Mouse (Mus musculus) MEL-GATA-1-ER (cell line): ENCODE data around the gene Kcnip4.

Source experiments
- DNase-seq: peaks from one replicate; pipeline ENCODE4 v3.0.0-alpha.2; 2012; ENCODE audit warnings: low read depth; ENCODE audit errors: extremely low read depth

The Kcnip4 gene

GRCm38 (mm10) chr5:48890216-48890615 is 634.5 kb downstream of the Kcnip4 start:
- no peak for DNase-seq

DNA sequence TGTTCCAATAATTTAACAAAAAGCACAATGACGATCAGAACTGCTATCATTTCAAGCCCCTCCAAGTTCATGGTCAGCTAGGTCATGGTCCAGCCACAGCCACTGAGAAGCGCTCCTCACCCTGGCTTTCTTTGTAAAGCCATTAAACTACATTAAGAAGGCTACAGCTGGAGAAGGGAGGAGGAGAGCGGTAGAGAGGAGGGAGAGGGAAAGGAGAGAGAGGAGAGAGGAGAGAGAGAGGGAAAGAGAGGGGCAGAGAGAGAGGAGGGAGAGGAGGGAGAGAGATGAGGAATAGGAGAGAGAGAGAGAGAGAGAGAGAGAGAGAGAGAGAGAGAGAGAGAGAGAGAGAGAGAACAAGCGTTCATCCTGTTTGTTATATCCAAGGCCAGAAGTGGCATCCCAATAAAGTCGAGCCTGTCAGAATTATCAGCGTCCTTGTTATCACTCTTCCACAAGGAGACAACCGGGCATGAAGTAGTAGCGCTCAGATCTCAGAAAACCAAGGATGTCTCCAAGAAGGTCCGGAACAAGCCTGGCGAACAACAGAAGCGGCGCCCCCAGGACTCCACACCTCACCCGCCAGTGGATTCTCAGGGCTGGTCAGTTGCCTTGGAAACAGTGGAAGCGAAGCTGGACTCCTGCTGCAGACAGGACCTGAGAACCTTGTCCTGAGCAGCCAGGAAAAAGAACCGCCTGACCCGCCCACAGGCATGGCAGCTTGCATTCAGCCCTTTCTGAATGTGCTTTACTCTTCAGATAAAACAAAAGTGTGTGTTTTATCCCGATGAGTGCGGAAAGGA is 635.1 kb downstream of the Kcnip4 start:
- no peak for DNase-seq

GRCm38 (mm10) chr5:48878081-48878480 is 646.6 kb downstream of the Kcnip4 start:
- DNase-seq, result no peak

GRCm38 (mm10) chr5:48864268-48864967 is 660.3 kb downstream of the Kcnip4 start:
- DNase-seq, result no peak

- no peak for DNase-seq
These were observed 683.7 kb downstream of the Kcnip4 start for GRCm38 (mm10) chr5:48840971-48841370.

GRCm38 (mm10) chr5:48795526-48795925 is 729.2 kb downstream of the Kcnip4 start:
- DNase-seq, result no peak

DNA sequence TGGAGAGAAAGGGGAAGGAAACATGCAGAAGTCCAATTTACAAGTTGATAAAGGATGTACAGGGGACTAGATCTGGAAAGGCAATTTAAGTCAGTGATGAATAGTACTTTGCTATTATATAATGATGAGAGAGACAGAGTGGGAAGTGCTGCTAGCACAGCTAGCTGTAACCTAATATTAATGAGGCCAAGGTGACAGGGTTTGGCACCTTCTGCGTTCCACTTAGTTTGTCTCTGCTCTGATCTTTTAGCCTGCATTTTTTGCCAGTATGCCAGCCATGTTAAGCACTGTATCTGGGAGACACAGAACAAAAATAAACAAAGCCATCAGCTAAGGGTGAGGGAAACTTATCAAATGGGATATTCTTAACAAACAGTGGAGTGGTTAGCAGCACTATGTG is 745.3 kb downstream of the Kcnip4 start:
- DNase-seq, result no peak

DNA sequence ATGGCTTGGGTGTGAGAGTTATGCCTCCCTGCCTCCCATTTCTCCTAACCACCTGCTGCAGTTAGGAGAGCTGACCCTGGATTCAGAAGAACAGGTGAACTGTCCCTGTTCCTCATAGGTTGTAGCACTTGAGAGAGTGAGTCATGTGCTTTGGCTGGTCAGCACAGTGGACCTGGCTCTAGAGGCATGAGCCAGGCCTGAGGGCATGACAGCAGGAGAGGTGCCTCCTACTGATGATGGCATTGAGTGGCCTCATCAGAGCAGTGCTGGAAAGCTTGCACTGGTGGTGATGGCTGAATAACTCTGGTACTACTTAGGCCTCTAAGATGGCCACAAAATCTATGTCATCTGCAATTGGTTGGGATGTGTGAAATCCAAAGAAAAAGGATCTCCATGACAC is 776.1 kb downstream of the Kcnip4 start:
- no peak for DNase-seq

- no peak for DNase-seq
These were observed 787.1 kb downstream of the Kcnip4 start for GRCm38 (mm10) chr5:48737640-48738039.

GRCm38 (mm10) chr5:48718166-48718565 is 806.5 kb downstream of the Kcnip4 start:
- DNase-seq, result no peak

DNA sequence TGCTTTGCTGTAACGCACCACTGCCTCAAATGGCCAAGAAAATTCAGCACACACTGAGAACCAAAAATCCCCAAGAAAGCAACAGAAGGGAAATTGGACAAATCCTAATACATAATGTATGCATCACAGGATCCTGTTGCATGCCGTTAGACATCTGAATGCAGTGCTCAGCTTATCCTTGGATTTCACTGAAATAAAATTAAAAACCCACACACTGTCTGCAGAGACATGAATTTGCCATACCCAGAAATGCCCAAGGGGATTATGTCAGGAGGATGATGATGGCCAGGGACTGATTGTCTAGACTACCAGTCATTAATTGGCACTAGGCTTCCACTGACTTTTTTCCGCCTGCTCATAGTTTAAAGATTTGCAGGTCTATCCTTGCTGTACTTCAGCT is 818.7 kb downstream of the Kcnip4 start:
- DNase-seq, result no peak

DNA sequence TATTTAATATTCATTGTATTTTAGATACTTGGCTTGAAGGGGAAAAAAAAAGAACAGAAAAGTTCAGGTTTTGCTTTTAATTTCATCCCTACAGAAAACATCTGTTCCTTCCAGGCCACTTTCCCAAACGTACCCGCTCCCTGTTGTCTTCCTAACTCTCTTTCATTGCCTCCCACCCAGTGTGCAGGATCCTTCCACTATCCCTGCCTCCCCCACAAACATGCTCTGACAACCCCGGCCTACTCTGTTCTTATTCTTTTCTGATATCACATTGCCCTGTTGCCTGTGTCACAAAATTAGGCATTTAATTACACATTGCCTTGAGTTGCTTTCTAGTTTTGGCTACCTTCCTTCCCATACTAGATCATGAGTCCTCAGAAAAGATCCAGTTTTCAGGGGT is 837.6 kb downstream of the Kcnip4 start:
- DNase-seq, result no peak

DNA sequence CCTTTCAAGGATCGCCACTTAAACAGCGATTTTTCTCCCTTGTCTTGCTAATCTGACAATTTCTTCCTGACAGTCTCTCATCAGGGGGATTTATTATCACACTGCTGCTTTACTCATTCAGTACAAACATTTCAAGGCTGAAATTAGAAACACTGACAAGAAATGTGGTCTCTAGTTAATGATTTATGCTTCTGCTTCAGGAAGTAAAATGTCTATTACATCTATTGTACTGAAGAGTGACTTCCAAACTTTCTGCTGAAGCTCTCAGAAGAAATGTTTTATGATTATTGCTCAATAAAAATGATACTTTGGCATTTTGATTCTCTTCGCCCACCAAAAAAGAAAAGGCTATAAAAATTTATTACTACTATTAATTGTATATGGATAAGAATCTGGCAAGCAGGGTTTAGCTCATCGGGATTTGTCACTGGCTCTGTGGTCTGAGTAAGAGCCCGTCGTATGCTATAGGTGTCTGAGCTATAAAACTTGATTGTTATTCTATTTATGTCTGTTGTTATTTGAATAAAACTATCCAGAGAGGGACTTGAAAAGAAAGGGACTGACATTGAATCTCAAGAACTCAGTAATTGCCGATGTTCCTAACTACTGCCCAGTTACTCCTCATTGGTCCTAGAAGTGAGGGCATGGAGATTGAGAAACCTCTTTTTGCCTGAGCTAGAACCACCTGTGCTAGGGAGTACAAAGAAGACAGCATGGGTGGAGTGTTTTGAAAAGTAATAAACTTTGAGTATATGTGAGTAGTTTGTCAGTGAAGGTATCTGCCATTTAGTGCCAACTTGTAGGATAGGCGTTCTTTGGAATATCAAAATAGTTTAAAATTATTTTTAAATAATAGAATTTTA is 844.7 kb downstream of the Kcnip4 start:
- DNase-seq, result no peak

DNA sequence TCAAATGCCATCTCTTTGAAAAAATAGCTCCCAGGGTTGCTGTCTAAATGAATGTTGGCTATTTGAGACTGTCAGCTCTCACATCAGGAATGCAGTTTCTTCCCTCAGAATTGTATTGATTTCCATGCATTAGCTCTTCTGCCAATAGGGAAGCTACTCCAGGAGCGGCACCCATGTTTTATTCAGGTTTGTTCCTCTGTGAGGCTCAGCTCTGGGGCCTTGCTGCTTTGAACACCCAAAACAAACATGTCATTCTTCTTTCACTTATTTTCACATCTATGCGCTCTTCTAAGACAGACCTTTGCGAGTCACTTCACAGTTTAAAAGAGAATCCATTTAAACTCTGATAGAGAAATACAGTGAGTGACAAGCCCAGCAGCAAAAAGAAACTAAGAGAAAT is 862.2 kb downstream of the Kcnip4 start:
- no peak for DNase-seq

GRCm38 (mm10) chr5:48659975-48660374 is 864.7 kb downstream of the Kcnip4 start:
- DNase-seq, result no peak

DNA sequence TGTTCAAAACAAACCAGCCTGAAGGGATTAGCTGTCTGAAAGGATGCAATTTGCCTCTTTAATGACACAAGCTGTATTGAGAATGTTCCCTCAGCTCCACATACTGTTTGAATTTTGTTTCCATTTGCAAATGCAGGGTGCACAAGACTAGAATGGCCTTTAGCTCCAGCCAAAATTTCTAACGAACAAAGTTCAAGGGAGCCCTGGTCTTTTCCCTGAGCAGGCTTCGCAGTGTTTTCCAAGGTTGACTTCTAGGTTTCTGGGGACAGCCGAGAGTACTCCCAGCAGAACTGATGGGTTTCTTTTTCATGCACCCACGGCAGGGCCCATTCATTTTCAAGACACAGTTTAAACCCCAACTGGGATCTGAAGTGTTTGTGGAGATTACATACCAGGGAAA is 874.2 kb downstream of the Kcnip4 start:
- no peak for DNase-seq

DNA sequence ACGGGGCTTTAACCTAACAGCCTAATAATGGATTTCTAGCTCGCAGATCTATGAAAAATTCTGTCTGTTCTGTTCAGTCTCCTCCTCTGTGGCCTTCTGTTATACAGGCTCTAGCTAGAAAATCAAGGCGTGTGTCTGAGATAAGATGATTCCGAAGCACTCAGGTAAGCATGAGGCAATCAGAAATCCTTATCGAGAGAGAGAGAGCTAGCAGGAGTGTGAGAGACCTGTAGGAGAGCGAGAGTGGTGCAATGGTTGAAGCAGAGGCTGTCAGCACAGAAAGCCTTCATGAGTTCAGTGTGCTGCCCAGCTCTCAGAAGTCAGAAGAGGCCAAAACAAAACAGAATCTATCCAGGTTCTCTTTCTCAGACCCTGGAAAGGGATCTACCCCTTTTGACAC is 888.0 kb downstream of the Kcnip4 start:
- no peak for DNase-seq

GRCm38 (mm10) chr5:48633631-48634030 is 891.1 kb downstream of the Kcnip4 start:
- DNase-seq, result no peak

DNA sequence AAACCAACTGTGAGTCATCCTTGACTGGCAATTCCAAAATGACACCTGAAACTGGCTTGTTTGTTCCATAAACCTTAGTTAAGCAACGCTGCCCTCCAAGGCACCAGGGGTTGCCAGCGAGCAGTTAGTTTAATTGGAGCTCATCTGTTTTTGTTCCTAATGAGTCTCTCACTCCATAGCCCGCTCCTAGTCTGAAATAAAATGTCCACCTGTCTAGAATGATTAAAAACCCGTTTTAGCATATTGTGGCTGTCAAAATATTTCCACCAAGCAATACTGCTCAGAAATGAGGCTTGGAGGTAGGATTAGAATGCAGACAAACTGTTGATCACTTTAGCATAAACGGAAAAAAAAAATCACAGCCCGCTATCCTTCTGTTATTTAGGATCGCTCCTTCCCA is 901.3 kb downstream of the Kcnip4 start:
- DNase-seq, result no peak

DNA sequence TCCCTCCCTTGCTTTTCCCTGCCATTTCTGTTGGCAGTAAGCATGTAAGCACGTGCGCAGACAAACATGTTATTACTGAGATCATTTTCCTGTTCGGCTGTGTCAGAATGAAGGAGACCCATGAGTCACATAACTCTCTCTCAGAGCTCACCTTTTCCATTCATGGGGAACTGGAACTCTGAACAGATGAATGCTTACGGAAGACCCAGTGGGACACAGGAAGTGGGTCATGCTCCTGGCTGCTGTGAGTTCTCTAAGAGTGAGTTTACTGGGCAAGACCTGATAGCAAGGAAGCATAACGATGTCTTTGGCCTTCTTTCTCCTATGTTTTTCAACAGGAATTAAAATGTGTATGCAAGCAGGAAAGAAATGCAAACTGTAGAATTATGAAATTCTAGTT is 917.8 kb downstream of the Kcnip4 start:
- no peak for DNase-seq

DNA sequence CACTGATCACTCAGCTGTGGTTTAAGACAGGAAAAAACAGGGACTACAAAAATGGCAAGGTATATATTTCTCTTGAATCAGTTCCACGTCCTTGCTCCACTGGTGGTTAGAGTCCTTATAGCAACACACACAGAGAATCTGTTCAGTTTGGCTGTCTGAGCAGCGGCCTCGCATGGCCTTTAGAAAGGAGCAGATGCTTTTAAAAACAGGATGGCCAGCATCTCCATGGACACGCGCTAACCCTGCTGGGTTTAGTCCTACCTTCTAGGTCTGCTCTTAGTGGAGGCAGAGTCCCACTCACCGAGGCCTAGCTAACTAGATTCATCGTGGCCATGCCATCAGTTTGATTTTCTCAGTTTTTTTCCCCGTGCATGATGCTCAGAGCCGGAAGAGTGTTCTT is 918.4 kb downstream of the Kcnip4 start:
- DNase-seq, result no peak

DNA sequence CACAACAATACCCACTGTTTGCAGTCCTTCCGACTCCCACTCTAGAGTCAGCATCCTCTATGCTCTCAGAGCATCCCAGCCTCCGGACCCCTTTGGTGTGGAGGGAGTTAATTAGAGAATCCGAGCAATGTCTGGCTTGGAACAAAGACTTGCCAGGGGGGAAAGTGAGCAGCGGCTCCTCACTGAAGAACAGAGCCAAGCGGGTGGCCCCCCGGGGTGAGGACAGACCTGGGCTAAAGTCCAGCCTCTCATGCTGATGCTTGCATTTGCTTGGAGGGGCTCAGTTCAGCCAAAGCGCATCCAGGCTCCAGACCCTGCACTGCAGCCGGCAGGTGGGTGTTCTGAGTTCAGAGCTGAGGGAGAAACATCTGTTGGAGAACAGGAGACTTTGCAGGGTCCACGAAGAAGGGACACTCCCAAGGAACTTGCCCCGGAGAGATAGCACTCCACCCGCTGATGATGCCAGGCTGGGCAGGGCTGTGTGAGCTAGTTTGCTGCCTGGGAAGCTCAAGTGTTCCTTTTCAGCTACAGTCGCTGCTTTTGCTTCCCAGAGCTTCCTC is 925.1 kb downstream of the Kcnip4 start:
- no peak for DNase-seq
